Mouse (Mus musculus): ENCODE data around the gene Btk. TPM values are rescaled to one million over a fixed set of nuclear protein-coding genes. Genes with fewer than 3 reads are reported as not detected.
A peak's percentile ranks its signal among the peaks of the same experiment; 100 is the strongest.

Btk gene
- polyA plus RNA-seq, 1 experiment from 2014 or later: 0.94 TPM

DNA sequence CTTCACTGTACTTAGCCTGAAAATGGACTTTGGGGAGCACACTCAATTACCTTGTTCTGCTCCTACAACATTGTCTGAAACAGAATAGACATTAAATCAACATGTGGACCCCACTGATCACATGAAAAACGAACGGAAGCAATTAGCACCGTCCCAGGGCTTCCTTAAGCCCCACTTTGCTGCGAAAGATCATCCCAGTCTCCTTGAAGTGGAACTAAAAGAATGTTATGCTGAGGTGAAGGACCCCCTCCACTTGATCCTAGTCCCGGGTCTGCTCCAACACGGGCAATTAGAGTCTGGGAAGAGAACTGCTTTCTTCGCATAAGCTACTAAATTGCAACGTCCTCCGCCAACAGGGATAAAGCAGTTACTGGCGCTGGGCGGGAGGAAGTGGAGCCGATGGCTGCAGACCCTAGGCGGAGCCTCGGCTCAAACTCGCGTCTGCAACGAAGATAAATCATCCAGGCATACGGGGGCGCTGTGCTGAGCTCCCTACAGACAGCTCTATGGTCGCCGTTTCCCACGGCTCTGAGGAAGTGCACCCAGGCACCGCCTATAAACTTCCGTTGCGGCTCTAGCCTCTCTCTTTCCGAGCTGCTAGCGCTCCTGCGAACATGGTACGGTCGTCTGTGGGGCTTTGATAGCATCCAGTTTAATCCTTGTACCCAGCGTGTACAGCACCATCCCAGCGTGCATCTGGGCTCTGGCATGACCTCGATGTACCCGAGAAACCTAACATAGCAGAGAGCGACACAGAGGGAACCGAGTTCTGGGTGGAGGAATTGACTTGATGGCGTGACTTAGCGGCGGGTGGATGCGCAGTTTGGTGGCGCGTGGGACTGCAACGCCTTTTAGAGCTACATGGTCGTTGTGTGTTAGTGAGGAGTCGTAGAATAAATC, 2.0 kb upstream of the Btk start, which contains the start of gene Rpl36a:
Gene Rpl36a (plus strand): TSS at position 552 of the 900 bp plus-strand sequence.
- peak within 1 kb of the TSS; percentile 66 for H3K4me2 ChIP-seq (replicated peaks; ENCODE audit: low read depth, low read length)
- no peaks in the 10 kb centered on the region for H3K9me3 ChIP-seq (ENCODE audit: low read length)
- H3K36me3 ChIP-seq (ENCODE audit: insufficient read depth, low read length): 0 out of 2 replicates have a peak, but pooled peaks cover 4% of the 10 kb centered on the region
- WGBS: 21% methylated on average over 45 of the region's 45 CpGs
- peak within 1 kb of the TSS; percentile 61 for H3K4me3 ChIP-seq (ENCODE audit: low read length)
- peak; percentile 98 for ATAC-seq (ENCODE audit: low FRiP score, low TSS enrichment)
- peak within 1 kb of the TSS; percentile 75 for H3K9ac ChIP-seq (replicated peaks; ENCODE audit: low read length)
- peak within 1 kb of the TSS; percentile 92 for H3K27ac ChIP-seq (ENCODE audit: low read length)
- no peaks in the 10 kb centered on the region for H3K4me1 ChIP-seq (ENCODE audit: insufficient read depth, low read length)
- no peaks in the 10 kb centered on the region; the same call in 1 of the 2 replicates for H3K27me3 ChIP-seq (ENCODE audit: insufficient read depth, low read length)

DNA sequence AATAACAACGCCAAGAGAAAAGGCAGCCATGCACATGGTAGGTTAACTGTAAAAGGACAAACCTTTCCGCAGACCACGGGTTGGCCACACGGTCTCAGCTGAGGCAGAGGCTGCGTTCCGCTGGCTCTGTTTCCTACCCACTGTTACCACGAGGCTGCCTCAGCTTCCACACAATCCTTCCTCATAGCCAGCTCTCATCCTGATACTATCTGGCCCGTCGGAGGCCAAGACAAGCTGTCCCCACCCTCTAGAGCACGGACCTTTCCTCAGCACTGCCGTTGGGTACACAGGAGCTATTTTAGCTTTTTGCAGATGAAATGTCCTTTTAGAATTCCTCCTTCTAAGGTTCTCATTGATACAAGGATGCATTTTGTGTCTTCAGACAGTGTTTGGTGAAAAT, 1.1 kb downstream of the Btk start:
- no peaks in the 10 kb centered on the region for H3K9me3 ChIP-seq (ENCODE audit: low read length)
- H3K27ac ChIP-seq (ENCODE audit: low read length): no peak overlapping the region
- no peak overlapping the region for H3K9ac ChIP-seq (replicated peaks; ENCODE audit: low read length)
- no peaks in the 10 kb centered on the region for H3K36me3 ChIP-seq (ENCODE audit: insufficient read depth, low read length)
- no peak overlapping the region for H3K4me3 ChIP-seq (ENCODE audit: low read length)
- no peaks in the 10 kb centered on the region for H3K4me1 ChIP-seq (ENCODE audit: insufficient read depth, low read length)
- H3K27me3 ChIP-seq (ENCODE audit: insufficient read depth, low read length): no peaks in the 10 kb centered on the region; the same call in 1 of the 2 replicates
- ATAC-seq (ENCODE audit: low FRiP score, low TSS enrichment): no peak
- WGBS: 80% methylated on average over 11 of the region's 11 CpGs
- no peak overlapping the region for H3K4me2 ChIP-seq (replicated peaks; ENCODE audit: low read depth, low read length)

DNA sequence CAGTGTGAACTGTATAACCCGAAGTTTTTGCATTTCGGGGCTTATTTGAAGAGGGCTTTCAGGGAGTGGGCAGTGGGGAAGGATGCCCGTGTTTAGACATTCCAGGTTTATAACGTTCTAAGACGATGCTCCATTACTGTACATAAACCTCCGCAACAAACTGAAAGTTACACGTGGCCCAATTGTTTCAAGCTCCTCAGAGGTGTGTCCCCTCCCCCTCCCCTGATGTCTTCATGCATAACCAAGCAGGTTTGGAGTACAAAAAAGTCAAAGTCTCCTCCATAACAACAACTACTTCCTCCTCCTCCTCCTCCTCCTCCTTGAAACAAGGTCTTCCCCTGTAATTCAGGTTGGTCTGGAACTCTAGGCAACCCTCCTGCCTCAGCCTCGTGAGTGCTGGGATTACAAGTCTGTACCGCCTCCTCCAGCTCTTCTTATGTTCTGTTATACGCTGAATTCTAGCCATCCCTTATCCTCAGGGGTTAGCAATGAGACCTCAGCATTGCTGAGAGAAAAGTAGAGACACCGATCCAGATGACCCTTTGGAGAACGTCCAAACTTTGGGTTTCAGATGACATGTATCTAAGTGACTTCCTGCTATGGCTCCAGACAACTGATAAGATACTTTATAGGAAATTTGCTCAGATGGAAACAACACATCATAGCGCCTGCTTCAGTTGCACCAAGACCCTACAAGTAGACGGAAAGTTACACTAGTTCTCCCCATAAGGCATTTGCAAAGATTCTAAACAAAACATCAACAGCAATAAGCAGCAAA, 2.7 kb downstream of the Btk start:
- H3K27me3 ChIP-seq (ENCODE audit: insufficient read depth, low read length): no peaks in the 10 kb centered on the region; the same call in 1 of the 2 replicates
- H3K27ac ChIP-seq (ENCODE audit: low read length): no peak overlapping the region
- 83% methylated on average over 14 of the region's 14 CpGs for WGBS
- H3K4me2 ChIP-seq (replicated peaks; ENCODE audit: low read depth, low read length): no peak overlapping the region
- H3K4me3 ChIP-seq (ENCODE audit: low read length): no peak overlapping the region
- H3K9me3 ChIP-seq (ENCODE audit: low read length): no peaks in the 10 kb centered on the region
- no peak overlapping the region for H3K9ac ChIP-seq (replicated peaks; ENCODE audit: low read length)
- no peaks in the 10 kb centered on the region for H3K36me3 ChIP-seq (ENCODE audit: insufficient read depth, low read length)
- ATAC-seq (ENCODE audit: low FRiP score, low TSS enrichment): no peak
- H3K4me1 ChIP-seq (ENCODE audit: insufficient read depth, low read length): no peaks in the 10 kb centered on the region

DNA sequence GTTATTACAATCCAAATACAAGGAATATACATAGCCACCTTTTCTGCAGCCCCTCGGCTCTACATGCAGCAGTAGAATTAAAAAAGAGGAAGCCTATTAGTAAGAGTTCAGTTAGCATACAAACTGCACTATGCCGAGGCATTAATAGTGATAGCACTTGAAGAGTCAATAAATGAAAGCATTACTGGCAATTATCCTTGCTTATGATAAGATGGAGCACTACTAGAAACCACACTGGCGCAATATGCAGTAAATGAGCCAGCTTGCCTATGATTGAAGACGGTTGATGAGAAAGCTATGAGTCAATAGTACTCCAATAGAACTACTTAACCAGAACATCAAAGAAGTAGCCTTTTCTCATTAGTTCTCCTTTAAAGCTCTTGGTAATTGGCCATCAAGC, 5.5 kb downstream of the Btk start:
- Histone ChIP-seq H3K9ac (replicated peaks; ENCODE audit: low read length) (no peak overlapping the region), H3K27ac (ENCODE audit: low read length) (no peak overlapping the region), H3K4me2 (replicated peaks; ENCODE audit: low read depth, low read length) (no peak overlapping the region), H3K4me3 (ENCODE audit: low read length) (no peak overlapping the region), H3K27me3 (ENCODE audit: insufficient read depth, low read length) (no peaks in the 10 kb centered on the region), H3K9me3 (ENCODE audit: low read length) (no peaks in the 10 kb centered on the region), H3K4me1 (ENCODE audit: insufficient read depth, low read length) (no peaks in the 10 kb centered on the region), H3K36me3 (ENCODE audit: insufficient read depth, low read length) (no peaks in the 10 kb centered on the region)
- ATAC-seq (ENCODE audit: low FRiP score, low TSS enrichment): no peak
- WGBS: 81% methylated on average over 4 of the region's 4 CpGs

DNA sequence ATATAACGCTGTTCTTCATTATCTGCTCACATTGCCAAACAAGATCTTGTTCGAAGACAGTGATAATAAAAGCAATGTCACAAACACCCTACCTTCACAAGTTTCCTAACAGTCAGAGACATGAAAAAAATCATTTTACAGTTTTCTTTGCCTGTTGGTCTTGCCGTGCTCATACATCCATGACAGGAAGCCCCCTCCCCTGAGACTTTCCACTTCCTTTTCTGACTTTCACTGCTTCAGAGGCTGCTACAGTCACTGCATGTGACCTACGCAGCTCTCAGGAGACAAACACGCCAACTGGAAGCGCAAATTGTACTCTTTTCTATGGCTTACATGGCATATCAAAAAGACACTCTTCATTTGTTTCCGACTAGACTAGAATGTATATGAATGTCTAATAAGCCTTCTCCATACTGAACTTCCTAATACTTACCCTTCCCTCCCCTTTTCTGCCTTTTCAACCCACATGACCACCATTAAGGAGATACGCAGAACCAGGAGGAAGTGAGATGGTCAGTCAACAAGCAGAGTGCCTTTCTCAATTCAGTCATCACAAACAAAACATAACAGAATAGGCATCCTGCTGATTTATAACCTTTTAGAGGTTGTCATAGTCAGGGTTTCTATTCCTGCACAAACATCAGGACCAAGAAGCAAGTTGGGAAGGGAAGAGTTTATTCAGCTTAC, 16.7 kb downstream of the Btk start:
- Histone ChIP-seq H3K4me3 (ENCODE audit: low read length) (no peak overlapping the region), H3K9me3 (ENCODE audit: low read length) (no peaks in the 10 kb centered on the region), H3K27me3 (ENCODE audit: insufficient read depth, low read length) (peaks cover 3% of the 10 kb centered on the region; the same call in 1 of the 2 replicates), H3K4me2 (replicated peaks; ENCODE audit: low read depth, low read length) (no peak overlapping the region), H3K4me1 (ENCODE audit: insufficient read depth, low read length) (no peaks in the 10 kb centered on the region), H3K27ac (ENCODE audit: low read length) (no peak overlapping the region), H3K36me3 (ENCODE audit: insufficient read depth, low read length) (no peaks in the 10 kb centered on the region), H3K9ac (replicated peaks; ENCODE audit: low read length) (no peak overlapping the region)
- 82% methylated on average over 8 of the region's 8 CpGs for WGBS
- ATAC-seq (ENCODE audit: low FRiP score, low TSS enrichment): no peak

DNA sequence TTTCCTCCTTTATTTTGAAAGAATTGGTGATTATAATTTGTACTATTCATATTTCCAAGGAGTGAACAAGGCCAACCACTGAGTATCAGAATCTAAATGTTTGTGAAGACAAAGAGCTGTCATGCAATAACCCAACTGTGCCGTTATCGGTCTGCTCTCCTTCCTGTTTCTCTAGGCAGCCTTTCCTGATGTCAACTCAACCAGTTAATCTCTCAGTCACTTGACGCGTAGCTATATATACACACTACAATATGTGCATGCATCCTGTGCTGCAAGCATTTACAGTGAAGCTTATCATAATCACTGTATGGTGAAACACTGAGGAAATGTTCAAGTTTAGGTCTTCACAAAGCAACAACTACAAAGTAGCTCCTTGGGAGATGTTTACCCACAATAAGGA, 19.0 kb downstream of the Btk start:
- no peaks in the 10 kb centered on the region for H3K36me3 ChIP-seq (ENCODE audit: insufficient read depth, low read length)
- no peak for ATAC-seq (ENCODE audit: low FRiP score, low TSS enrichment)
- no peaks in the 10 kb centered on the region for H3K9me3 ChIP-seq (ENCODE audit: low read length)
- no peak overlapping the region for H3K27ac ChIP-seq (ENCODE audit: low read length)
- H3K27me3 ChIP-seq (ENCODE audit: insufficient read depth, low read length): peaks cover 3% of the 10 kb centered on the region; the same call in 1 of the 2 replicates
- no peak overlapping the region for H3K4me2 ChIP-seq (replicated peaks; ENCODE audit: low read depth, low read length)
- WGBS: 74% methylated on average over 4 of the region's 4 CpGs
- no peak overlapping the region for H3K4me3 ChIP-seq (ENCODE audit: low read length)
- no peak overlapping the region for H3K9ac ChIP-seq (replicated peaks; ENCODE audit: low read length)
- H3K4me1 ChIP-seq (ENCODE audit: insufficient read depth, low read length): no peaks in the 10 kb centered on the region

DNA sequence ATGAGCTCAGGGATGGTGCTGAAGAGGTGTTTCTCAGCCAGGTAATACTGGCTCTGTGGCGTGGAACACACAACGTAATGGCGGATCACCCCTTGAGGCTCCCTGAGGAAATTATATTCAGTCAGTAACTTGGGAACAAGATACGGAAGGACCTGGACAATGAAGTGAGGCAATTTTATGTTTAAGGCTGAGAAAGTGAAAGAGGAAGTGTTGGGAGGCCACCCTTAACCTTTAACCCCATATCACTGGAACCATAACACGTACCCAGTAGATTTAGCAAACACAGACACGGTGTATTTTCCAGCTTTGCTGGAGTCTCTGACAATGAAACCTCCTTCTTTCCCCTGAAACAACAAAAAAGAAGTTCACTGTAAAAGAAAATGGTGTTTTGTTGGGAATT, 28.9 kb downstream of the Btk start:
- no peak for ATAC-seq (ENCODE audit: low FRiP score, low TSS enrichment)
- Histone ChIP-seq H3K4me2 (replicated peaks; ENCODE audit: low read depth, low read length) (no peak overlapping the region), H3K36me3 (ENCODE audit: insufficient read depth, low read length) (no peaks in the 10 kb centered on the region), H3K4me1 (ENCODE audit: insufficient read depth, low read length) (no peaks in the 10 kb centered on the region), H3K4me3 (ENCODE audit: low read length) (no peak overlapping the region), H3K9me3 (ENCODE audit: low read length) (no peaks in the 10 kb centered on the region), H3K27me3 (ENCODE audit: insufficient read depth, low read length) (no peaks in the 10 kb centered on the region), H3K27ac (ENCODE audit: low read length) (no peak overlapping the region), H3K9ac (replicated peaks; ENCODE audit: low read length) (no peak overlapping the region)
- 75% methylated on average over 6 of the region's 6 CpGs for WGBS

DNA sequence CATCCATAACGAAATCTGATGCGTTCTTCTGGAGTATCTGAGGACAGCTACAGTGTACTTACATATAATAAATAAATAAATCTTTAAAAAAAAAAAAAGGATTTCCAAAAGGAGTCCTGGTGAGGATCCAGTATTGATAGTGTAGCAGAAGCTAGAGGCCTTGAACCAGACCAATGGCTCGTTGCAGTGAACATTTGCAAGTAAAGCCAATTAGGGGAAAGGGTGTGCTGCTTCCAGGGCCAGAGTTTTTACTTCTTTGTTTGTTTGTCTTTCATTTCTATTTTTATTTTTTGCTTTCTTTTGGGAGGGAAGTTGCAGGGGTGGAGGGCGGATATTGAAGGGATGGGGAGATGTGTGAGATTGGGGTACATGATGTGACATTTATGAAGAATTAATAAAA, 30.0 kb downstream of the Btk start:
- Histone ChIP-seq H3K27ac (ENCODE audit: low read length) (no peak overlapping the region), H3K4me3 (ENCODE audit: low read length) (no peak overlapping the region), H3K4me1 (ENCODE audit: insufficient read depth, low read length) (no peaks in the 10 kb centered on the region), H3K9me3 (ENCODE audit: low read length) (no peaks in the 10 kb centered on the region), H3K27me3 (ENCODE audit: insufficient read depth, low read length) (no peaks in the 10 kb centered on the region), H3K4me2 (replicated peaks; ENCODE audit: low read depth, low read length) (no peak overlapping the region), H3K36me3 (ENCODE audit: insufficient read depth, low read length) (no peaks in the 10 kb centered on the region), H3K9ac (replicated peaks; ENCODE audit: low read length) (no peak overlapping the region)
- ATAC-seq (ENCODE audit: low FRiP score, low TSS enrichment): no peak
- 81% methylated on average over 4 of the region's 4 CpGs for WGBS

DNA sequence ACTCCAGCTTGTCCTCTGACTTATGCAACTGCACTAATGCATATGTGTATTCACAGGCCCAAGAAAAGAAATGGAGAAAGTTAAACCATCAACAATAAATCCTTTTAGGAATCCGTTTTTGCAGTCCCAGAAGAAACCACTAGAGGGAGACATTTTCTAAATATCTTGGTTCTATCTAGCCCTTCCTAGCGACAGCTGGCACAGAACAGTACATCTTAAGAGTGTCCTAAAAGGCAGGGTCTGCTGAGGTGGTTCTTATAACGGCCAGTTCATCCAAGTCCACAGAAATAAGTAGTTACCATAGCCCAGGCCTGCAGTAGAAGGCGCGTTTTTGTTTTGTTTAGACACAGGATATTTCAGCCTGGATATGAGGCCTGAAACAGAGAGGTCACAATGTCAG, 32.5 kb downstream of the Btk start:
- Histone ChIP-seq H3K27ac (ENCODE audit: low read length) (no peak overlapping the region), H3K4me3 (ENCODE audit: low read length) (no peak overlapping the region), H3K9ac (replicated peaks; ENCODE audit: low read length) (no peak overlapping the region), H3K9me3 (ENCODE audit: low read length) (no peaks in the 10 kb centered on the region), H3K27me3 (ENCODE audit: insufficient read depth, low read length) (no peaks in the 10 kb centered on the region), H3K4me2 (replicated peaks; ENCODE audit: low read depth, low read length) (no peak overlapping the region), H3K36me3 (ENCODE audit: insufficient read depth, low read length) (no peaks in the 10 kb centered on the region), H3K4me1 (ENCODE audit: insufficient read depth, low read length) (no peaks in the 10 kb centered on the region)
- no peak for ATAC-seq (ENCODE audit: low FRiP score, low TSS enrichment)
- 21% methylated on average over 5 of the region's 5 CpGs for WGBS
